Mouse (Mus musculus) ovary, postnatal 14 days (tissue): ENCODE measurements at regions not wholly inside any gene's neighbourhood (a gene's known extent, or its start where the extent isn't known, plus 50 kb on each side); places are given as distances from the start of the nearest gene placed in this dataset.
A peak's percentile ranks its signal among the peaks of the same experiment; 100 is the strongest.
"Not testable (repeated sequence)": the region's sequence is repeated elsewhere in the genome, so short reads cannot be mapped to it uniquely, and the experiment has no call there.

Source experiments
- DNase-seq: peaks from one replicate; pipeline ENCODE4 v3.0.0; 2022; ENCODE audit warnings: low spot score

- no peak for DNase-seq
Measured at GRCm38 (mm10) chrX:103250961-103251360, 64.5 kb upstream of the Nap1l2 start.

GRCm38 (mm10) chrX:103251478-103251877 is 65.0 kb upstream of the Nap1l2 start:
- DNase-seq: not testable (repeated sequence)

- DNase-seq: not testable (repeated sequence)
Measured at GRCm38 (mm10) chrX:103252056-103252850, 65.8 kb upstream of the Nap1l2 start.

GRCm38 (mm10) chrX:103252881-103253280 is 66.4 kb upstream of the Nap1l2 start:
- DNase-seq: no peak

GRCm38 (mm10) chrX:103254867-103255266 is 66.3 kb upstream of the Cdx4 start:
- no peak for DNase-seq

- DNase-seq: peak; percentile 33
Measured at GRCm38 (mm10) chrX:103259882-103260281, 61.3 kb upstream of the Cdx4 start.
